In genomic region chr4:58578488-58578887, GRCm38 (mm10) we compare ENCODE assay signal across 10 mouse cellular contexts. TPM values are rescaled to one million over a fixed set of nuclear protein-coding genes. Genes with fewer than 3 reads are reported as not detected.
DNase-seq lines count a peak whose midpoint lies in the region; ATAC-seq and TF ChIP-seq lines count a peak whose summit lies in the region.
"Had no signal": no experiment of that assay in that cellular context is flagged by ENCODE, and none has a peak within 500 bp of the region (broad histone marks: within the 10 kb centered on the region; RNA-seq: fewer than 3 reads in every experiment).

No protein-coding gene starts in this region.

- no peak overlapping the region for H3ac ChIP-seq in myocyte (ENCODE audit: control insufficient read depth, insufficient read length)

- WGBS in thymus, adult 2 months, result 73% methylated on average over 2 of the region's 2 CpGs

- H3K4me2 ChIP-seq in myocyte (ENCODE audit: low read depth), result peak overlapping the region; percentile 25
- H3K4me2 ChIP-seq: hindbrain, embryonic 13.5 days had no signal

- H3K36me3 ChIP-seq in myocyte (ENCODE audit: control insufficient read depth, insufficient read depth), result no peaks in the 10 kb centered on the region
- H3K36me3 ChIP-seq in thymus, adult 2 months (ENCODE audit: control insufficient read depth, insufficient read depth, low read length), result no peaks in the 10 kb centered on the region
- H3K36me3 ChIP-seq: hindbrain, embryonic 13.5 days had no signal

- intact Hi-C loops in gastrocnemius, postnatal 36 days (cut with DNase I), result no loop called here

- TF ChIP-seq CTCF in thymus, adult 2 months (IDR thresholded peaks at IDR 0.05; ENCODE audit: borderline replicate concordance, control insufficient read depth, extremely low read depth, insufficient read depth, low read length, poor library complexity), result no peak

- no peaks in the 10 kb centered on the region for H3K27me3 ChIP-seq in myocyte (ENCODE audit: control insufficient read depth, insufficient read depth, insufficient read length)
- H3K27me3 ChIP-seq in thymus, adult 2 months (ENCODE audit: control insufficient read depth, insufficient read depth, low read length), result no peaks in the 10 kb centered on the region
- H3K27me3 ChIP-seq: hindbrain, embryonic 13.5 days had no signal

- TF ChIP-seq POLR2A in myocyte (IDR thresholded peaks at IDR 0.05; ENCODE audit: insufficient read length, low read depth), result no peak
- no peak for TF ChIP-seq POLR2A in thymus, adult 2 months (IDR thresholded peaks at IDR 0.05; ENCODE audit: control insufficient read depth, extremely low read depth, insufficient read depth, low read length, poor library complexity)

- peak; percentile 39 for DNase-seq in gastrocnemius, adult 18-20 months (ENCODE audit: low spot score)
- DNase-seq in gastrocnemius, postnatal 36 days, result no peak
- DNase-seq in heart, adult 9 months (ENCODE audit: low spot score in 2 of 2), result peak; percentile 60 to 68
- DNase-seq in kidney, postnatal 10 days, result peak; percentile 60
- DNase-seq in thymus, adult 2 months, result no peak
- no peak for DNase-seq in retina, postnatal 1 day
- DNase-seq: left cerebral cortex, postnatal 4 days had no signal

- no peaks in the 10 kb centered on the region for H3K4me1 ChIP-seq in thymus, adult 2 months (replicated peaks; ENCODE audit: control insufficient read depth, insufficient read depth, low read length)
- H3K4me1 ChIP-seq: hindbrain, embryonic 13.5 days had no signal

- no peak for ATAC-seq in megakaryocyte, adult 5-6 weeks (ENCODE audit: poor library complexity, severe bottlenecking)

- no peak overlapping the region for H3K4me3 ChIP-seq in myocyte
- no peak overlapping the region for H3K4me3 ChIP-seq in thymus, adult 2 months (ENCODE audit: control insufficient read depth, insufficient read depth, low read length)
- H3K4me3 ChIP-seq: hindbrain, embryonic 13.5 days had no signal

- H3K79me2 ChIP-seq in myocyte (ENCODE audit: control insufficient read depth, insufficient read depth), result no peaks in the 10 kb centered on the region

- H3K27ac ChIP-seq in thymus, adult 2 months (ENCODE audit: control insufficient read depth, insufficient read depth, low read length), result no peak overlapping the region
- H3K27ac ChIP-seq: hindbrain, embryonic 13.5 days had no signal

TF ChIP-seq in myocyte, 11 proteins besides CTCF, POLR2A, EP300 and RAD21:
- TF ChIP-seq E2F4 (IDR thresholded peaks at IDR 0.05; ENCODE audit: insufficient read depth) (no peak), POLR2AphosphoS2 (IDR thresholded peaks at IDR 0.05; ENCODE audit: insufficient read length, low read depth) (no peak), SRF (IDR thresholded peaks at IDR 0.05; ENCODE audit: control insufficient read depth, insufficient read length, low read depth) (no peak), MAX (IDR thresholded peaks at IDR 0.05; ENCODE audit: low read depth) (no peak), MYOG (IDR thresholded peaks at IDR 0.05; ENCODE audit: control insufficient read depth in 1 of 3, insufficient read depth in 1 of 3, insufficient read length in 2 of 3, low read depth in 2 of 3) (no peak), MYOD1 (IDR thresholded peaks at IDR 0.05; ENCODE audit: control insufficient read depth in 1 of 3, insufficient read length in 2 of 3, low read depth in 2 of 3) (peak in 1 of 3 experiments; percentile 36)
TF ChIP-seq in myocyte: peak in this region for 1.

RNA-seq across cellular contexts. Expression of gene Lpar1, which starts 24.8 kb away (rescaled TPM):
- 10 to 100 TPM in 1 of 2 experiments, 1 to 10 TPM in 1; 4.4 to 10.2 TPM for total RNA-seq in gastrocnemius, adult 18-20 months (2021)
- total RNA-seq in gastrocnemius, postnatal 36 days (2021), result 10 to 100 TPM in 1 of 2 experiments, 1 to 10 TPM in 1; 8.3 to 10.5 TPM
- 14.1 TPM for polyA plus RNA-seq in myocyte (2012; fragmentation: generic; extraction: Trizol)
- polyA plus RNA-seq in thymus, adult 2 months (2012; rRNA removed), result 12.6 and 16.6 TPM in 2 replicates
- total RNA-seq in megakaryocyte, adult 5-6 weeks (2015), result 0.05 and 0.80 TPM in 2 replicates
- total RNA-seq in megakaryocyte, adult 5-6 weeks (2017), result 0.04 TPM in 1 of 2 replicates, not detected in the other

Comparison
In these comparisons a context has a peak if more than half of its experiments do, and no peak if none do; other contexts are left out.
1. DNase-seq: peak in gastrocnemius, adult 18-20 months (single experiment), heart, adult 9 months (2 of 2) and kidney, postnatal 10 days (single experiment); none in gastrocnemius, postnatal 36 days (0 of 2), thymus, adult 2 months (single experiment) and retina, postnatal 1 day (single experiment).